Mouse (Mus musculus) NIH3T3 (cell line): Measurements from ENCODE around the gene Ddx27.

ENCODE experiments used
- DNase-seq: peaks from one replicate; pipeline ENCODE4 v3.0.0-alpha.2; 2012; ENCODE audit warnings: low read depth

The Ddx27 gene

GRCm38 (mm10) chr2:167062965-167063880, 48.2 kb downstream of the Ddx27 start, which contains the start of gene Znfx1:
Gene Znfx1, minus strand, starts transcription at chr2:167063015.
- DNase-seq, result peak; percentile 98

- peak; percentile 55 for DNase-seq
These were observed 49.0 kb downstream of the Ddx27 start for GRCm38 (mm10) chr2:167063906-167064496.

GRCm38 (mm10) chr2:167064601-167065295, 49.8 kb downstream of the Ddx27 start:
- DNase-seq, result peak; percentile 49

GRCm38 (mm10) chr2:167066031-167066430, 51.0 kb downstream of the Ddx27 start:
- peak; percentile 39 for DNase-seq

- DNase-seq, result peak; percentile 36
These were observed 51.8 kb downstream of the Ddx27 start for GRCm38 (mm10) chr2:167066528-167067516.

GRCm38 (mm10) chr2:167067575-167067974, 52.6 kb downstream of the Ddx27 start:
- no peak for DNase-seq

- DNase-seq, result no peak
These were observed 55.3 kb downstream of the Ddx27 start for GRCm38 (mm10) chr2:167070341-167070740.

GRCm38 (mm10) chr2:167071266-167071640, 56.3 kb downstream of the Ddx27 start:
- DNase-seq, result no peak

- DNase-seq, result peak; percentile 98
These were observed 56.9 kb downstream of the Ddx27 start for GRCm38 (mm10) chr2:167071641-167072601.

GRCm38 (mm10) chr2:167074587-167074986, 59.6 kb downstream of the Ddx27 start:
- DNase-seq, result no peak

- no peak for DNase-seq
These were observed 61.4 kb downstream of the Ddx27 start for GRCm38 (mm10) chr2:167076352-167076751.

GRCm38 (mm10) chr2:167076759-167077158, 61.8 kb downstream of the Ddx27 start:
- no peak for DNase-seq

- DNase-seq, result no peak
These were observed 62.4 kb downstream of the Ddx27 start for GRCm38 (mm10) chr2:167077199-167077962.

GRCm38 (mm10) chr2:167078486-167078885, 63.5 kb downstream of the Ddx27 start:
- DNase-seq, result no peak

GRCm38 (mm10) chr2:167078931-167079495, 64.0 kb downstream of the Ddx27 start:
- peak; percentile 68 for DNase-seq

GRCm38 (mm10) chr2:167079535-167080257, 64.7 kb downstream of the Ddx27 start:
- DNase-seq, result peak; percentile 55

- no peak for DNase-seq
These were observed 65.4 kb downstream of the Ddx27 start for GRCm38 (mm10) chr2:167080387-167080786.

GRCm38 (mm10) chr2:167081135-167081534, 66.1 kb downstream of the Ddx27 start:
- DNase-seq, result no peak
